16 mouse cellular contexts compared by ENCODE assay signal in genomic region chr12:34155740-34156139, GRCm38 (mm10).
DNase-seq lines count a peak whose midpoint lies in the region; ATAC-seq lines count a peak whose summit lies in the region.
"Had no signal": no experiment of that assay in that cellular context is flagged by ENCODE, and none has a peak within 500 bp of the region (broad histone marks: within the 10 kb centered on the region; RNA-seq: fewer than 3 reads in every experiment).

No protein-coding gene starts in this region.

- H3K4me1 ChIP-seq in heart, embryonic 10.5 days = peaks cover 7% of the 10 kb centered on the region
- peaks cover 16% of the 10 kb centered on the region for H3K4me1 ChIP-seq in limb, embryonic 11.5 days (ENCODE audit: control insufficient read depth, insufficient read depth, low read length)
- H3K4me1 ChIP-seq: stomach, embryonic 15.5 days had no signal

- no peak overlapping the region for H3K4me3 ChIP-seq in heart, embryonic 10.5 days
- H3K4me3 ChIP-seq in limb, embryonic 11.5 days (ENCODE audit: low read depth, low read length) = no peak overlapping the region
- H3K4me3 ChIP-seq: hindbrain, embryonic 13.5 days; stomach, embryonic 15.5 days had no signal

- no peak overlapping the region for H3K4me2 ChIP-seq in limb, embryonic 11.5 days (ENCODE audit: low read depth, severe bottlenecking)
- H3K4me2 ChIP-seq: hindbrain, embryonic 13.5 days; stomach, embryonic 15.5 days had no signal

- H3K27me3 ChIP-seq in heart, embryonic 10.5 days (ENCODE audit: insufficient read depth, poor library complexity, severe bottlenecking) = no peaks in the 10 kb centered on the region
- no peaks in the 10 kb centered on the region for H3K27me3 ChIP-seq in limb, embryonic 11.5 days (ENCODE audit: control insufficient read depth, insufficient read depth, low read length)
- H3K27me3 ChIP-seq: hindbrain, embryonic 13.5 days; stomach, embryonic 15.5 days had no signal

- ATAC-seq in limb, embryonic 11.5 days (ENCODE audit: insufficient number of reproducible peaks, low FRiP score, low TSS enrichment, low read depth) = no peak

- H3K27ac ChIP-seq in heart, embryonic 10.5 days = no peak overlapping the region
- no peak overlapping the region for H3K27ac ChIP-seq in limb, embryonic 11.5 days (replicated peaks; ENCODE audit: low read depth, low read length)
- H3K27ac ChIP-seq: hindbrain, embryonic 13.5 days; stomach, embryonic 15.5 days had no signal

- 58% methylated on average over 5 of the region's 5 CpGs for WGBS in heart, embryonic 10.5 days
- 6% methylated on average over 5 of the region's 5 CpGs for WGBS in limb, embryonic 11.5 days

- H3K9ac ChIP-seq in limb, embryonic 11.5 days (ENCODE audit: low read length) = no peak overlapping the region
- H3K9ac ChIP-seq: hindbrain, embryonic 13.5 days; stomach, embryonic 15.5 days had no signal

- no peaks in the 10 kb centered on the region for H3K36me3 ChIP-seq in heart, embryonic 10.5 days
- no peaks in the 10 kb centered on the region for H3K36me3 ChIP-seq in limb, embryonic 11.5 days (ENCODE audit: control insufficient read depth, insufficient read depth, low read length)
- H3K36me3 ChIP-seq: hindbrain, embryonic 13.5 days; stomach, embryonic 15.5 days had no signal

- H3K9me3 ChIP-seq in heart, embryonic 10.5 days = no peaks in the 10 kb centered on the region
- no peaks in the 10 kb centered on the region for H3K9me3 ChIP-seq in limb, embryonic 11.5 days (ENCODE audit: control insufficient read depth, low read length)
- H3K9me3 ChIP-seq: hindbrain, embryonic 13.5 days; stomach, embryonic 15.5 days had no signal

- intact Hi-C loops in heart, postnatal 14 days (cut with DNase I) = no loop called here

- peak; percentile 28 for DNase-seq in embryo, embryonic 10 days (ENCODE audit: low spot score)
- no peak for DNase-seq in embryo, embryonic 9.5 days (ENCODE audit: extremely low spot score)
- peak; percentile 2 to 21 for DNase-seq in heart, postnatal 14 days
- DNase-seq in heart, embryonic 10.5 days (ENCODE audit: low spot score) = no peak
- peak; percentile 14 for DNase-seq in 3T3-L1 (ENCODE audit: low read depth, low spot score)
- peak; percentile 23 for DNase-seq in limb, embryonic 11.5 days (ENCODE audit: low spot score)
- no peak for DNase-seq in c-Kit-positive CD71-positive TER-119-positive erythroid progenitor cells, embryonic 14.5 days (ENCODE audit: low spot score)
- no peak for DNase-seq in cerebellum, adult 9-10 months
- DNase-seq: adrenal gland, adult 8-10 months; cerebellum, postnatal 14 days; kidney, adult 8-10 months; lung, adult 18-20 months; lung, postnatal 4 days; retina, postnatal 1 day had no signal

Comparison
In these comparisons a context has a peak if more than half of its experiments do, and no peak if none do; other contexts are left out.
1. DNase-seq: peak in embryo, embryonic 10 days (single experiment), heart, postnatal 14 days (2 of 2), 3T3-L1 (single experiment) and limb, embryonic 11.5 days (single experiment); none in embryo, embryonic 9.5 days (single experiment), heart, embryonic 10.5 days (single experiment), c-Kit-positive CD71-positive TER-119-positive erythroid progenitor cells, embryonic 14.5 days (single experiment) and cerebellum, adult 9-10 months (single experiment).